Mouse (Mus musculus) bone marrow macrophage, adult 2 months (primary cell): ENCODE measurements around the gene Prpf38a. TPM values are rescaled to one million over a fixed set of nuclear protein-coding genes. Genes with fewer than 3 reads are reported as not detected.

Source experiments
- H3K27ac ChIP-seq: 2 replicates; pipeline ENCODE4 v1.5.1; 2012; ENCODE audit warnings: low read depth, low read length; ENCODE audit not compliant: insufficient read depth
- H3K4me1 ChIP-seq: 2 replicates; pipeline ENCODE4 v1.6.1; 2012; ENCODE audit warnings: low read length; ENCODE audit not compliant: control insufficient read depth, insufficient read depth
- H3K4me3 ChIP-seq: 2 replicates; pipeline ENCODE4 v1.5.1; 2012; ENCODE audit warnings: mild to moderate bottlenecking, low read length, moderate library complexity; ENCODE audit not compliant: insufficient read depth
- CTCF ChIP-seq: IDR thresholded peaks from 2 replicates; pipeline ENCODE4 v1.5.1; 2012; ENCODE audit warnings: low read depth, mild to moderate bottlenecking, low read length, moderate library complexity
- POLR2A ChIP-seq: IDR thresholded peaks from 2 replicates; pipeline ENCODE4 v1.6.1; 2012; ENCODE audit warnings: mild to moderate bottlenecking, low read depth, low read length, borderline replicate concordance
- polyA plus RNA-seq: library from polyadenylated mRNA; stranded (reverse); fragments of >200 nt; gene quantifications from 2 replicates; pipeline ENCODE4 v1.2.4, GENCODE M21; 2012; ENCODE audit not compliant: missing spikeins, insufficient read depth, insufficient read length

The Prpf38a gene
- polyA plus RNA-seq, 1 experiment: 29.7 TPM

DNA sequence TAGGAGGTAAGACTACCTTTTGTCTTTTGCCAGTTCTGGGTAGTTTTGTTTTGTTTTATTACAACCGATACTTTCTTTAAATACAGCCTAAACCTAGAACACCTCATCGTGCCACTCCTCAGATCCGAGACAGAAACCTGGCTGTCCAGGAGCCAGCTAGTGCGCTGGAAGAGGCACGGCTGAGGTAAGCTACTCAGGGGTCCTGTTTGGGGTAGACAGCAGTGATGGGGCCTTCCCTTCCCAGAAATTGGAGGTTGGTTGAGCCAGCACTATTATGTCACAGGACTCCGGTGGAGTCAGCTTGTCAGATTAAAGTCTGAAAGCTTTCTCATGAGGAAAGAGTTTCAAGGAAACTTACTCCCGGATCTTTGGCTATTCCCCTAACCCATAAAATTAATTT, 22.7 kb upstream of the Prpf38a start:
- TF ChIP-seq CTCF: no peak
- no peak for TF ChIP-seq POLR2A
- Histone ChIP-seq H3K4me1 (peaks cover 6% of the 10 kb centered on the region), H3K27ac (no peak overlapping the region), H3K4me3 (no peak overlapping the region)

- Histone ChIP-seq H3K4me1 (peaks cover 6% of the 10 kb centered on the region), H3K27ac (peak overlapping the region; percentile 19; the same call in 1 of the 2 replicates), H3K4me3 (no peak overlapping the region)
- TF ChIP-seq CTCF (no peak), POLR2A (no peak)
Measured at GRCm38 (mm10) chr4:108598306-108598705, 19.2 kb upstream of the Prpf38a start.

DNA sequence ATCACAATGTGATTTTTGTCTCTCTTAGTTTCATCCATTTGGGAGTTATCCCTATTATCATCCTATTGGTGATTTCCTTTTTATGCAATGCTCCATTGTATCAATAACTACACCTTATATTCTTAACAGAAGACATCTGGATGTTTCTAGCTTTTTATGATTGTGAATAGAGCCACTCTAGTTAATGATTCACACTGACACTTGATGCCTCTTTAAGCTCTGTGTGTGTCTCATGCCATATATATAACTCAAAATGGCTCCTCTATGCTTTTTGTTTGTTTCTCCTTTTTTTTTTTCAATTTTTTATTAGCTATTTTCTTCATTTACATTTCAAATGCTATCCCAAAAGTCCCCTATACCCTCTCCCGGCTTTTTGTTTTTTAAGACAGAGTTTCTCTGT, 16.6 kb upstream of the Prpf38a start:
- H3K4me1 ChIP-seq: peaks cover 6% of the 10 kb centered on the region
- TF ChIP-seq POLR2A (no peak), CTCF (no peak)
- no peak overlapping the region for H3K27ac ChIP-seq
- no peak overlapping the region for H3K4me3 ChIP-seq

GRCm38 (mm10) chr4:108593376-108593775, 14.2 kb upstream of the Prpf38a start:
- Histone ChIP-seq H3K4me1 (peaks cover 10% of the 10 kb centered on the region), H3K4me3 (no peak overlapping the region), H3K27ac (no peak overlapping the region)
- TF ChIP-seq CTCF (no peak), POLR2A (no peak)

GRCm38 (mm10) chr4:108579743-108580411, 741 bp upstream of the Prpf38a start:
- TF ChIP-seq POLR2A (no peak), CTCF (no peak)
- Histone ChIP-seq H3K4me3 (peak overlapping the region; percentile 76), H3K4me1 (peaks cover 8% of the 10 kb centered on the region), H3K27ac (0 out of 2 replicates have a peak overlapping the region, but pooled peaks have one; percentile 15)

- H3K4me1 ChIP-seq: peaks cover 4% of the 10 kb centered on the region
- TF ChIP-seq CTCF: no peak
- TF ChIP-seq POLR2A: no peak
- no peak overlapping the region for H3K4me3 ChIP-seq
- no peak overlapping the region for H3K27ac ChIP-seq
Measured at GRCm38 (mm10) chr4:108572644-108573043, 6.5 kb downstream of the Prpf38a start.

DNA sequence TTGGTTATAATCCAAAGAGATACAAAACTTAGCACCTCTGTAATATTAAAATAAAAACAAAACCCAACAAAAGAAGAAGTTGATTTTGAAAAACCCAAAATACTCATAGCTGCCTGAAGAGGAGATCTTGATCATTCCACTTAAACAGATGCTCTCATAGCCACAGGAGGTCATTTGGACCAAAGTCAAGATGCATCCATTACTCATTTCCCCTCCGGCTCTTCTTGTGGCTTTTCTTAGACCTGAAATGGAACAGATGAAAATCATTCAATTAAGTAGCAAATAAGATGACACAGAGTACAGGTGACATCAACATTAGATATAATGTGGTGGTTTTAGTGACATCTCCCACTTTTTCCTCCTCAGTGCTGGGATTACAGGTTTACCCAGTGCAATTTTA, 14.1 kb downstream of the Prpf38a start:
- Histone ChIP-seq H3K4me3 (no peak overlapping the region), H3K4me1 (no peaks in the 10 kb centered on the region), H3K27ac (no peak overlapping the region)
- no peak for TF ChIP-seq CTCF
- no peak for TF ChIP-seq POLR2A

DNA sequence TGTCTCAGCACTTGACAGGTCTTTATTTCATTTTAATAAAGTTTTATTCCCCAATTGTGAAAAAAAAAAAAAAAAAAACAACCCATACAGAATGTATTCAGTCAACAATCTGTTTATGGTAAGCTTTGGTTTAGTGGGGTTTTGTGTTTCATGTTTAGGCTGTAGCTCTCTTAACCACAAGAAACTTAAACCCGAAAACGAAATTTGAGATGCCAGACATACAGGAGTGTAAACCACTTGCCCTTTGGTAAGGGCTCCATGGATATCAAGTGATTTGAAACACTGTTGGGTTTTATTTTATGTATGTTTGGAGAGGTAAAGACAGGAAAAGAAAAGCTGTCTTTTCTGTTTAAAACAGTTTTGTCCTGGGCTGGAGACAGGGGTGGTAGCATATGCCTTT, 39.4 kb downstream of the Prpf38a start:
- no peak overlapping the region for H3K27ac ChIP-seq
- H3K4me1 ChIP-seq: no peaks in the 10 kb centered on the region
- no peak for TF ChIP-seq CTCF
- no peak for TF ChIP-seq POLR2A
- H3K4me3 ChIP-seq: no peak overlapping the region

Other genes with a start within 250 kb of the Prpf38a start
- gene Shisal2a, start 196.0 kb downstream of the Prpf38a start, polyA plus RNA-seq: not detected in 2 replicates
- gene Gpx7, start 172.4 kb downstream of the Prpf38a start, polyA plus RNA-seq: 0.66 TPM in 1 of 2 replicates, not detected in the other
- 37.6 and 48.2 TPM in 2 replicates for gene Tut4, start 119.9 kb downstream of the Prpf38a start, polyA plus RNA-seq
- 1.1 and 1.3 TPM in 2 replicates for gene Orc1, start 87 bp upstream of the Prpf38a start, polyA plus RNA-seq
- gene Cc2d1b, start 40.6 kb upstream of the Prpf38a start, polyA plus RNA-seq: 37.9 and 49.0 TPM in 2 replicates
- gene 3110021N24Rik, start 140.3 kb upstream of the Prpf38a start, polyA plus RNA-seq: not detected in 2 replicates
- 1.3 and 2.0 TPM in 2 replicates for gene Zfyve9, start 201.5 kb upstream of the Prpf38a start, polyA plus RNA-seq